Mouse (Mus musculus) kidney, embryonic 14.5 days (tissue): ENCODE data around the gene Ift81. TPM values are rescaled to one million over a fixed set of nuclear protein-coding genes. Genes with fewer than 3 reads are reported as not detected.

ENCODE experiments used
- ATAC-seq: fragments of 200-750 bp; cut with Nextera tagmentation; 2 replicates; pipeline ENCODE4 v1.8.0; 2017; ENCODE audit warnings: moderate number of reproducible peaks, mild to moderate bottlenecking, moderate TSS enrichment, moderate library complexity; ENCODE audit not compliant: low FRiP score, low TSS enrichment
- H3K27ac ChIP-seq: fragments of 300-500 bp; sonication (generic); 2 replicates; pipeline ENCODE4 v1.5.1; 2014; ENCODE audit warnings: low read depth, mild to moderate bottlenecking, low read length, moderate library complexity, mixed read lengths
- H3K27me3 ChIP-seq: fragments of 300-500 bp; sonication (generic); 2 replicates; pipeline ENCODE4 v1.6.1; 2014; ENCODE audit warnings: mild to moderate bottlenecking, low read length; ENCODE audit not compliant: control insufficient read depth, insufficient read depth
- H3K36me3 ChIP-seq: fragments of 300-500 bp; sonication (generic); 2 replicates; pipeline ENCODE4 v1.6.1; 2014; ENCODE audit warnings: low read length, mixed read lengths; ENCODE audit not compliant: control insufficient read depth, insufficient read depth
- H3K4me1 ChIP-seq: fragments of 300-500 bp; sonication (generic); 2 replicates; pipeline ENCODE4 v1.6.1; 2014; ENCODE audit warnings: low read length, mixed read lengths; ENCODE audit not compliant: control insufficient read depth, insufficient read depth
- H3K4me2 ChIP-seq: fragments of 300-500 bp; sonication (generic); replicated peaks from 2 replicates; pipeline ENCODE4 v1.6.1; 2014; ENCODE audit warnings: low read depth, mild to moderate bottlenecking, low read length
- H3K4me3 ChIP-seq: fragments of 300-500 bp; sonication (generic); 2 replicates; pipeline ENCODE4 v1.5.1; 2014; ENCODE audit warnings: mild to moderate bottlenecking, low read length
- H3K9ac ChIP-seq: fragments of 300-500 bp; sonication (generic); 2 replicates; pipeline ENCODE4 v1.6.1; 2014; ENCODE audit warnings: low read depth, mild to moderate bottlenecking, low read length, moderate library complexity
- H3K9me3 ChIP-seq: fragments of 300-500 bp; sonication (generic); 2 replicates; pipeline ENCODE4 v1.6.1; 2016; ENCODE audit warnings: low read length; ENCODE audit not compliant: control insufficient read depth
- WGBS: fragments of 180-500 bp; shearing (Covaris S2); extraction: QIAGEN DNeasy Blood & Tissue Kit; methylation state at CpG from one replicate; pipeline ENCODE4 v1.1.7; 2014; 5-methylcytosine and 5-hydroxymethylcytosine counted together
- polyA plus RNA-seq: library from polyadenylated mRNA; unstranded; fragments of >200 nt; fragmentation: Nextera tagmentation; extraction: Ambion mirVana; gene quantifications from 2 replicates; pipeline ENCODE4 v1.2.1, GENCODE M21; 2014

Gene Ift81
- polyA plus RNA-seq, 1 experiment from 2014 or later = 46.0 TPM

GRCm38 (mm10) chr5:122528591-122528990, 85.7 kb downstream of the Ift81 start:
- WGBS = 73% methylated on average over 3 of the region's 3 CpGs
- H3K4me3 ChIP-seq = no peak overlapping the region
- peak overlapping the region; percentile 60; the same call in 1 of the 2 replicates for H3K27ac ChIP-seq
- H3K36me3 ChIP-seq = no peaks in the 10 kb centered on the region
- H3K9ac ChIP-seq = no peak overlapping the region
- H3K4me2 ChIP-seq = no peak overlapping the region
- H3K27me3 ChIP-seq = no peaks in the 10 kb centered on the region
- peaks cover 42% of the 10 kb centered on the region for H3K4me1 ChIP-seq
- no peak for ATAC-seq
- no peaks in the 10 kb centered on the region for H3K9me3 ChIP-seq

- Histone ChIP-seq H3K27ac (peak overlapping the region; percentile 63; the same call in 1 of the 2 replicates), H3K4me1 (peaks cover 42% of the 10 kb centered on the region), H3K9ac (no peak overlapping the region), H3K4me2 (no peak overlapping the region), H3K27me3 (no peaks in the 10 kb centered on the region), H3K36me3 (no peaks in the 10 kb centered on the region), H3K9me3 (no peaks in the 10 kb centered on the region), H3K4me3 (no peak overlapping the region)
- WGBS = 43% methylated on average over 11 of the region's 11 CpGs
- ATAC-seq = no peak
These were observed 86.6 kb downstream of the Ift81 start for GRCm38 (mm10) chr5:122527761-122528160.

- no peak overlapping the region for H3K9ac ChIP-seq
These were observed 87.2 kb downstream of the Ift81 start for GRCm38 (mm10) chr5:122526878-122527730.

GRCm38 (mm10) chr5:122526405-122526804, 87.9 kb downstream of the Ift81 start:
- ATAC-seq = no peak
- 95% methylated on average over 9 of the region's 9 CpGs for WGBS
- peaks cover 42% of the 10 kb centered on the region for H3K4me1 ChIP-seq
- no peaks in the 10 kb centered on the region for H3K36me3 ChIP-seq
- no peaks in the 10 kb centered on the region for H3K9me3 ChIP-seq
- no peak overlapping the region for H3K9ac ChIP-seq
- H3K4me2 ChIP-seq = no peak overlapping the region
- no peak overlapping the region for H3K27ac ChIP-seq
- H3K4me3 ChIP-seq = no peak overlapping the region
- H3K27me3 ChIP-seq = no peaks in the 10 kb centered on the region

More at GRCm38 (mm10) chr5:122526878-122527730, 87.2 kb downstream of the Ift81 start:
- ATAC-seq = peak; percentile 20; the same call in 1 of the 2 replicates
- Histone ChIP-seq H3K27ac (peak overlapping the region; percentile 63; the same call in 1 of the 2 replicates), H3K4me3 (no peak overlapping the region), H3K4me1 (peaks cover 42% of the 10 kb centered on the region), H3K9me3 (no peaks in the 10 kb centered on the region), H3K4me2 (peak overlapping the region; percentile 6; the same call in 1 of the 2 replicates), H3K36me3 (no peaks in the 10 kb centered on the region), H3K27me3 (no peaks in the 10 kb centered on the region)
- 57% methylated on average over 15 of the region's 15 CpGs for WGBS

- Histone ChIP-seq H3K9ac (0 out of 2 replicates have a peak overlapping the region, but pooled peaks have one; percentile 2), H3K27ac (peak overlapping the region; percentile 8; the same call in 1 of the 2 replicates), H3K4me2 (no peak overlapping the region), H3K4me3 (no peak overlapping the region), H3K36me3 (no peaks in the 10 kb centered on the region), H3K27me3 (no peaks in the 10 kb centered on the region), H3K9me3 (no peaks in the 10 kb centered on the region), H3K4me1 (peaks cover 42% of the 10 kb centered on the region)
- 76% methylated on average over 14 of the region's 14 CpGs for WGBS
- no peak for ATAC-seq
These were observed 88.9 kb downstream of the Ift81 start for GRCm38 (mm10) chr5:122525238-122525931.

GRCm38 (mm10) chr5:122524854-122525237, 89.5 kb downstream of the Ift81 start:
- 0 out of 2 replicates have a peak overlapping the region, but pooled peaks have one; percentile 8 for H3K27ac ChIP-seq
- ATAC-seq = no peak
- no peak overlapping the region for H3K4me3 ChIP-seq
- H3K4me1 ChIP-seq = peaks cover 37% of the 10 kb centered on the region
- H3K27me3 ChIP-seq = no peaks in the 10 kb centered on the region
- H3K9me3 ChIP-seq = no peaks in the 10 kb centered on the region
- WGBS = 74% methylated on average over 4 of the region's 4 CpGs
- no peaks in the 10 kb centered on the region for H3K36me3 ChIP-seq
- H3K4me2 ChIP-seq = no peak overlapping the region
- H3K9ac ChIP-seq = 0 out of 2 replicates have a peak overlapping the region, but pooled peaks have one; percentile 2

GRCm38 (mm10) chr5:122524244-122524643, 90.1 kb downstream of the Ift81 start:
- Histone ChIP-seq H3K27ac (no peak overlapping the region), H3K36me3 (no peaks in the 10 kb centered on the region), H3K9ac (no peak overlapping the region), H3K4me3 (no peak overlapping the region), H3K9me3 (no peaks in the 10 kb centered on the region), H3K27me3 (no peaks in the 10 kb centered on the region), H3K4me2 (no peak overlapping the region), H3K4me1 (peaks cover 34% of the 10 kb centered on the region)
- no peak for ATAC-seq
- WGBS = 84% methylated on average over 3 of the region's 3 CpGs

- no peak for ATAC-seq
- H3K9ac ChIP-seq = no peak overlapping the region
- 57% methylated on average over 3 of the region's 3 CpGs for WGBS
These were observed 93.2 kb downstream of the Ift81 start for GRCm38 (mm10) chr5:122521130-122521473.

More at GRCm38 (mm10) chr5:122521130-122521473, 93.2 kb downstream of the Ift81 start:
- Histone ChIP-seq H3K27me3 (no peaks in the 10 kb centered on the region), H3K4me1 (peaks cover 20% of the 10 kb centered on the region), H3K9me3 (no peaks in the 10 kb centered on the region), H3K36me3 (no peaks in the 10 kb centered on the region), H3K4me2 (no peak overlapping the region), H3K27ac (no peak overlapping the region), H3K4me3 (no peak overlapping the region)
